Mouse (Mus musculus): ENCODE results near the gene Gm10128. TPM values are rescaled to one million over a fixed set of nuclear protein-coding genes. Genes with fewer than 3 reads are reported as not detected.
A peak's percentile ranks its signal among the peaks of the same experiment; 100 is the strongest.
"Not testable (repeated sequence)": the region's sequence is repeated elsewhere in the genome, so short reads cannot be mapped to it uniquely, and the experiment has no call there.

The Gm10128 gene
- not detected in 2 replicates for total RNA-seq (2014; rRNA removed; ENCODE audit: low replicate concordance)
- polyA plus RNA-seq (2015; fragmentation: Nextera tagmentation; extraction: Ambion mirVana), result not detected in 2 replicates

- not testable (repeated sequence) for H3K4me2 ChIP-seq (ENCODE audit: low read depth, low read length); H3K9ac ChIP-seq (replicated peaks; ENCODE audit: low read depth, low read length); H3K4me1 ChIP-seq (ENCODE audit: control insufficient read depth, insufficient read depth); H3K4me3 ChIP-seq (ENCODE audit: low read depth, low read length); H3K27me3 ChIP-seq (ENCODE audit: control insufficient read depth, insufficient read depth, low read length); H3K36me3 ChIP-seq (replicated peaks; ENCODE audit: control insufficient read depth, insufficient read depth, low read length); H3K9me3 ChIP-seq (replicated peaks; ENCODE audit: control insufficient read depth, low read length); DNase-seq (ENCODE audit: low spot score); ATAC-seq (ENCODE audit: insufficient read depth, low read depth); H3K27ac ChIP-seq (ENCODE audit: low read depth)
- WGBS, result no CpG with 5 or more reads among the region's 2 CpGs
Measured at GRCm38 (mm10) chr14:7643872-7644271, at the start of gene Gm10128. Gm10128 (minus strand) TSS chr14:7643972.

GRCm38 (mm10) chr14:7681170-7681569, 37.4 kb upstream of the Gm10128 start:
- H3K36me3 ChIP-seq (replicated peaks; ENCODE audit: control insufficient read depth, insufficient read depth, low read length); DNase-seq (ENCODE audit: low spot score); H3K4me3 ChIP-seq (ENCODE audit: low read depth, low read length); H3K4me1 ChIP-seq (ENCODE audit: control insufficient read depth, insufficient read depth); H3K27ac ChIP-seq (ENCODE audit: low read depth); H3K9me3 ChIP-seq (replicated peaks; ENCODE audit: control insufficient read depth, low read length); ATAC-seq (ENCODE audit: insufficient read depth, low read depth); H3K9ac ChIP-seq (replicated peaks; ENCODE audit: low read depth, low read length); H3K27me3 ChIP-seq (ENCODE audit: control insufficient read depth, insufficient read depth, low read length); H3K4me2 ChIP-seq (ENCODE audit: low read depth, low read length): not testable (repeated sequence)
- 48% methylated on average over 5 of the region's 5 CpGs for WGBS

- H3K4me2 ChIP-seq (ENCODE audit: low read depth, low read length); DNase-seq (ENCODE audit: low spot score); H3K9ac ChIP-seq (replicated peaks; ENCODE audit: low read depth, low read length); H3K36me3 ChIP-seq (replicated peaks; ENCODE audit: control insufficient read depth, insufficient read depth, low read length); H3K4me1 ChIP-seq (ENCODE audit: control insufficient read depth, insufficient read depth); H3K27ac ChIP-seq (ENCODE audit: low read depth); H3K4me3 ChIP-seq (ENCODE audit: low read depth, low read length); H3K9me3 ChIP-seq (replicated peaks; ENCODE audit: control insufficient read depth, low read length); H3K27me3 ChIP-seq (ENCODE audit: control insufficient read depth, insufficient read depth, low read length); ATAC-seq (ENCODE audit: insufficient read depth, low read depth): not testable (repeated sequence)
- 71% methylated on average over 2 of the region's 2 CpGs for WGBS
Measured at GRCm38 (mm10) chr14:7662491-7662890, 18.7 kb upstream of the Gm10128 start.

GRCm38 (mm10) chr14:7658101-7659074, 14.6 kb upstream of the Gm10128 start:
- under 1% methylated on average over 17 of the region's 76 CpGs for WGBS
- H3K9ac ChIP-seq (replicated peaks; ENCODE audit: low read depth, low read length), result not testable (repeated sequence)

GRCm38 (mm10) chr14:7657456-7657855, 13.7 kb upstream of the Gm10128 start:
- H3K4me2 ChIP-seq (ENCODE audit: low read depth, low read length); H3K27ac ChIP-seq (ENCODE audit: low read depth): not testable (repeated sequence)
- WGBS, result 2% methylated on average over 5 of the region's 10 CpGs

More at GRCm38 (mm10) chr14:7658101-7659074, 14.6 kb upstream of the Gm10128 start:
- H3K9me3 ChIP-seq (replicated peaks; ENCODE audit: control insufficient read depth, low read length); ATAC-seq (ENCODE audit: insufficient read depth, low read depth); H3K27ac ChIP-seq (ENCODE audit: low read depth); H3K27me3 ChIP-seq (ENCODE audit: control insufficient read depth, insufficient read depth, low read length); H3K4me1 ChIP-seq (ENCODE audit: control insufficient read depth, insufficient read depth); H3K36me3 ChIP-seq (replicated peaks; ENCODE audit: control insufficient read depth, insufficient read depth, low read length): not testable (repeated sequence)
- peak overlapping the region; percentile 30 for H3K4me3 ChIP-seq (ENCODE audit: low read depth, low read length)
- peak overlapping the region; percentile 55 for H3K4me2 ChIP-seq (ENCODE audit: low read depth, low read length)
- DNase-seq (ENCODE audit: low spot score), result peak; percentile 4

GRCm38 (mm10) chr14:7595492-7595891, 48.3 kb downstream of the Gm10128 start, which contains the start of gene Gm10338:
Gm10338 (minus strand) TSS chr14:7595592.
- not testable (repeated sequence) for ATAC-seq (ENCODE audit: insufficient read depth, low read depth); H3K36me3 ChIP-seq (replicated peaks; ENCODE audit: control insufficient read depth, insufficient read depth, low read length); H3K9me3 ChIP-seq (replicated peaks; ENCODE audit: control insufficient read depth, low read length); H3K27ac ChIP-seq (ENCODE audit: low read depth); H3K4me3 ChIP-seq (ENCODE audit: low read depth, low read length); H3K9ac ChIP-seq (replicated peaks; ENCODE audit: low read depth, low read length); DNase-seq (ENCODE audit: low spot score); H3K4me1 ChIP-seq (ENCODE audit: control insufficient read depth, insufficient read depth); H3K27me3 ChIP-seq (ENCODE audit: control insufficient read depth, insufficient read depth, low read length); H3K4me2 ChIP-seq (ENCODE audit: low read depth, low read length)
- no CpG with 5 or more reads among the region's 2 CpGs for WGBS

More at GRCm38 (mm10) chr14:7657456-7657855, 13.7 kb upstream of the Gm10128 start:
- TF ChIP-seq CTCF (IDR thresholded peaks at IDR 0.05; ENCODE audit: low read depth), result peak; percentile 31
- not testable (repeated sequence) for DNase-seq (ENCODE audit: low spot score); H3K4me1 ChIP-seq (ENCODE audit: control insufficient read depth, insufficient read depth); H3K9me3 ChIP-seq (replicated peaks; ENCODE audit: control insufficient read depth, low read length); H3K36me3 ChIP-seq (replicated peaks; ENCODE audit: control insufficient read depth, insufficient read depth, low read length); H3K4me3 ChIP-seq (ENCODE audit: low read depth, low read length); H3K27me3 ChIP-seq (ENCODE audit: control insufficient read depth, insufficient read depth, low read length); H3K9ac ChIP-seq (replicated peaks; ENCODE audit: low read depth, low read length); ATAC-seq (ENCODE audit: insufficient read depth, low read depth)

Other genes starting within 250 kb of the Gm10128 start
- gene Gm3755, start 193.1 kb downstream of the Gm10128 start, total RNA-seq (2014; rRNA removed; ENCODE audit: low replicate concordance), result not detected in 2 replicates
- gene Gm3755, start 193.1 kb downstream of the Gm10128 start, polyA plus RNA-seq (2015; fragmentation: Nextera tagmentation; extraction: Ambion mirVana), result not detected in 2 replicates
- gene Gm3752, start 160.2 kb downstream of the Gm10128 start, total RNA-seq (2014; rRNA removed; ENCODE audit: low replicate concordance), result 0.11 TPM in 1 of 2 replicates, not detected in the other
- 0.33 and 0.49 TPM in 2 replicates for gene Gm3752, start 160.2 kb downstream of the Gm10128 start, polyA plus RNA-seq (2015; fragmentation: Nextera tagmentation; extraction: Ambion mirVana)
- gene Gm3558, start 75.4 kb downstream of the Gm10128 start, total RNA-seq (2014; rRNA removed; ENCODE audit: low replicate concordance), result not detected in 2 replicates
- 0.22 and 0.51 TPM in 2 replicates for gene Gm3558, start 75.4 kb downstream of the Gm10128 start, polyA plus RNA-seq (2015; fragmentation: Nextera tagmentation; extraction: Ambion mirVana)
- not detected in 2 replicates for gene Gm10338, start 48.4 kb downstream of the Gm10128 start, total RNA-seq (2014; rRNA removed; ENCODE audit: low replicate concordance)
- not detected in 2 replicates for gene Gm10338, start 48.4 kb downstream of the Gm10128 start, polyA plus RNA-seq (2015; fragmentation: Nextera tagmentation; extraction: Ambion mirVana)
- gene Gm26661, start 147.6 kb upstream of the Gm10128 start, total RNA-seq (2014; rRNA removed; ENCODE audit: low replicate concordance), result not detected in 2 replicates
- gene Gm26661, start 147.6 kb upstream of the Gm10128 start, polyA plus RNA-seq (2015; fragmentation: Nextera tagmentation; extraction: Ambion mirVana), result not detected in 2 replicates
- gene Flnb, start 174.0 kb upstream of the Gm10128 start, total RNA-seq (2014; rRNA removed; ENCODE audit: low replicate concordance), result 40.7 and 42.9 TPM in 2 replicates
- 3.8 and 4.0 TPM in 2 replicates for gene Flnb, start 174.0 kb upstream of the Gm10128 start, polyA plus RNA-seq (2015; fragmentation: Nextera tagmentation; extraction: Ambion mirVana)